Mouse (Mus musculus) right cerebral cortex, postnatal 4 days (tissue): ENCODE measurements around the gene Prkg1.
A peak's percentile ranks its signal among the peaks of the same experiment; 100 is the strongest.
"Not testable (repeated sequence)": the region's sequence is repeated elsewhere in the genome, so short reads cannot be mapped to it uniquely, and the experiment has no call there.

Experiments
- DNase-seq: peaks from one replicate; pipeline ENCODE4 v3.0.0-alpha.2; 2022

The Prkg1 gene

GRCm38 (mm10) chr19:31279797-31280486 is 484.9 kb downstream of the Prkg1 start:
- DNase-seq: peak; percentile 42

GRCm38 (mm10) chr19:31262438-31262837 is 502.4 kb downstream of the Prkg1 start:
- DNase-seq: no peak

DNA sequence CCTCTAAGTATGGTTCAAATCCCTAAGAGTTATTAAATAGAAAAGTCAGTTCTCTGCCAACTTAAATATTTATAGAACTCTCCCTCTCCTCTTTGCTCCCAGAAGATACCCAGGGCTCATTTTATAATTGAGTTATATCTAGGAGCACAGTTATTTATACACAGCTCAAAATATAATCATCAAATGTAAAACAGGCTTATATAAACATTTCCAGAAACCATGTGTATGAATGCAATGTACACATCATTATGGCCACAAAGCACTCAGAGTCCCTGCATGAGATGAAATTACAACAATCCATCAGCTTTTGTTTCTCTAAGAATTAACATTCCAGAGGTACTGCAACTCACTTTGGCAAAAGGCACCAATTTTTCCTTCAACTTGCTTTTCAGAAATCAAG is 504.3 kb downstream of the Prkg1 start:
- no peak for DNase-seq

GRCm38 (mm10) chr19:31255780-31256179 is 509.1 kb downstream of the Prkg1 start:
- no peak for DNase-seq

DNA sequence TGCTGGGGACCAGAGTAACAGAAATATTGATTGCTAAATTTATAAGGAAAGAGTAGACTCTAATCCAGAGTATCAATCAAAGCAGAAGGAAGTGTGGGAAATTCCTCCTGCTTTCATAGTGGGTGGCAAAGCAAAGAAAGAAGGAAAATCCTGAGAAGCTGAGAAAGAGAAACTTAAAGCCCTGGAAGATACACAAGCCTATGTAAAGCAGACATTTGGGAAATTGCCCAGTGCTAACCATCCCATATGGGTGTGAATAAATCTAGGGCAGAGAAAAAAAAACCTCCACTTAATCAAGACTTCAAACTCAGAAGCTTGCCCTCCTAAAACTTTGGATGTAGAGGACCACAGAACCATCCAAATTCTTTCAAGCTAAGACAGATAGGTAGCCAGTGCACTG is 532.4 kb downstream of the Prkg1 start:
- DNase-seq: no peak

- DNase-seq: no peak
Measured at GRCm38 (mm10) chr19:31228385-31228784, 536.4 kb downstream of the Prkg1 start.

DNA sequence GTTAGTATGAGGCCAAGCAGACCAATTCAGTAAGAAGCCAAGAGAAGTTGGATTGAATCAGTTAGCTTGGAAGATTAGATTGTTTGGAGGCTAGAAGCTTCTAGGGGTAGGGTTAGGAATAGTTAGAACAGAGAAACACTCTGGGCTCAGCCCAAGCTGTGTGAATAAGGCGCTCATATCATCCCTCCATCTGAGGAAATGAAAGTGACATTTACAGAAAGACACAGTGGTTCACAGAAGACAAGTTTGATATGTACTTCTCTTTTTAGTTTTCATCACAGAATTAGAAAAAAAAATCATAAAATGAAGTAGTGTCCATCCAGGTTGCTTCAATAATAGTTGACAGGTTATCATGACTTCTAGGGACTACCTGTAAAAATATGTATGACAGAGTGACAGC is 541.4 kb downstream of the Prkg1 start:
- no peak for DNase-seq

DNA sequence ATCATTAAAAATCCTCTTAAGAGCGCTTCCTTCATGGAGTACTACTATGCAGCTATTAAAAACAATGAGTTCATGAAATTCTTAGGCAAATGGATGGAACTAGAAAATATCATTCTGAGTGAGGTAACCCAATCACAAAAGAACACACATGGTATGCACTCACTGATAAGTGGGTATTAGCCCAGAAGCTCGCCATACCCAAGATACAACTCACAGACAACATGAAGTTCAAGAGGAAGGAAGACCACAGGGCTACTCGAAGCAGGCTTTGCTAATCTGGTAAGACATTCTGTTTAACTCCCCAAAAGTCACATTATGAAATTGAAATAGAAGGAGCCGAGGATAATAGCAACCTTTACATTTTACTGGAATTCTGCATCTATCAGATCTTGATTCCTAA is 545.6 kb downstream of the Prkg1 start:
- not testable (repeated sequence) for DNase-seq

GRCm38 (mm10) chr19:31210850-31211249 is 554.0 kb downstream of the Prkg1 start:
- no peak for DNase-seq

DNA sequence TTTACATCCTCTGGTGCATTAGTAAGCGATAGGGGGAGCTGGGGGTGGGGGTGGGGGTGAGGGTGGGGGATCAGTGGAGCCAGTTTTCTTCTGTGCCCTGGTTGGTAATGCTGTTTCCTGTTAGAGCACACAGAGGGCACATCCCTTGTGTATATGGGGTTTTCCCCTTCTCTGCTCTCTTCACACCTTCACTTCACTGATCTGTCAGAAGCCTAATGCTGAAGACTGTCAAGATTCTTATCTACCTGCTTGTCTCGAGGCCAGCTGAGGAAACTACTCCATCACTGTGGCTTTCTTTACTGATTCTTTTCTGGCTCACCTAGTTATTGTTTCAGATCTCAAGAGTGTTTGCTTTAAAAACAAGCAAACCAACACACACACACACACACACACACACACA is 554.4 kb downstream of the Prkg1 start:
- DNase-seq: no peak

DNA sequence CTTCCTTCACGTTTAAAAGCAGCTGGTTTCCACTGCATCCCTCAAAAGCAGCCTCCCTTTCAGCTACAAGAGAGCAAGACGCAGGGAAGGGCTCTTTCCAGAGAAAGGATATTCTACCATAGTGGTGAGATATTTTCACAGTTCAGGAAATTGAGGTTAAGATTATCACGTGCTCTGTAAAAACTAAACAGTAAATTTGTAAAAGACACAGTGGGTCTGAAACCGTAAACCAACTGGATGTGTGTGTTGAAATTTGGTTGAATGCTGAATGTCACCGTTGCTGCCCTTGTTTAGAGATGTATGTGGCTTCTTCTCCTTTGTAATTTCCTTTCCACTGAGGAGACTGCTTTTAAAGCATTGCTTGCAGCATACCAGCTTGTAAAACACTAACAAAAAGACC is 565.2 kb downstream of the Prkg1 start:
- no peak for DNase-seq

DNA sequence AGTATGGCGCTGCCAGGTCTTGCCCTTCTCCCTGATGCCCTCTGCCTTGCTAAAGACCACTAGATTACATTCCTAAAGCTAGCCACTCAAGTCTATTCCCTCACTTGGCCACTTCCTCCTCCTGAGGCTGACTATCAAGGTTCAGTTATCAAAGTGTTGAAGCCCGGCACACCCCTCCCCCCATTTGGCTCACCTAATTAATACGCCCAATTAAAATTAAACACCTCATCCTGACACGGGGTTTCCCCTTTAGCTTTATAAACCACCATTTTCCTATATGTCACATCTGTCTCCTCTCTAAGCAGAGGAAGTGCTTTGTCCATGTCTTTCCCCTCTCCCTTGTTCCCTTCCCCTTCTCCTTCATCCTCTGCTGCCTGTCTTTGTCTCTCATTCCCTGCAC is 566.4 kb downstream of the Prkg1 start:
- DNase-seq: no peak

- DNase-seq: no peak
Measured at GRCm38 (mm10) chr19:31197076-31197475, 567.8 kb downstream of the Prkg1 start.

DNA sequence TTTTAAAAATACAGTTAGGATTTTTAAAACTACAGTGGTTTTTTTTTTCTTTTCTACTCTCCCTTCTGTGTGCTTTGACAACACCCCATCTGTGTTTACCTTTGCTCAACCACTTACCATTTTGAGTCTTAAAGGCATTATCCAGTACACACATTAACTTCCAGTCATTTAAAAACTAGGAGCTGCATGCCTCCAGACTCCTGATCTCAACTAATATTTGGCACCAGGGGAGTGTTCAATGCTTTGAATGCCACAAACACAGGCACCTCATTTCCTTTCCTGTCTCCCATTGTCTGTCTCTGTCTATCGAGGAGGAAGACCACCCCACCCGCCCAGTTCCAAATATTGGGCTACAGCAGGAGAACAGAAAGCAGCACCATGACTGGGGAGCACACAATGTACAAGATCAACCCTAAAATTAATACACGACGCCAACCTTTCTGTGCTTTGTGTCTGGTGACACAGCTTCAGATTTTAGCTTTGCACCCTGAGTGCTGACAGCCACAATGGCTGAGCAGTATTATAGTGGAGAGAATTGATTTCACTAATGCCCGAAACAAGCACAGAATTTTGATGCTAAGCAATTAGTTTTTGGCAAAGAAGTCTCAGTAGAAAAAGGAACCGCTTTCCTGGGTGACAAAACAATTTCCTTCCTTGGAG is 576.1 kb downstream of the Prkg1 start:
- no peak for DNase-seq

- peak; percentile 17 for DNase-seq
Measured at GRCm38 (mm10) chr19:31180757-31181156, 584.1 kb downstream of the Prkg1 start.

GRCm38 (mm10) chr19:31177279-31177922 is 587.4 kb downstream of the Prkg1 start:
- no peak for DNase-seq

DNA sequence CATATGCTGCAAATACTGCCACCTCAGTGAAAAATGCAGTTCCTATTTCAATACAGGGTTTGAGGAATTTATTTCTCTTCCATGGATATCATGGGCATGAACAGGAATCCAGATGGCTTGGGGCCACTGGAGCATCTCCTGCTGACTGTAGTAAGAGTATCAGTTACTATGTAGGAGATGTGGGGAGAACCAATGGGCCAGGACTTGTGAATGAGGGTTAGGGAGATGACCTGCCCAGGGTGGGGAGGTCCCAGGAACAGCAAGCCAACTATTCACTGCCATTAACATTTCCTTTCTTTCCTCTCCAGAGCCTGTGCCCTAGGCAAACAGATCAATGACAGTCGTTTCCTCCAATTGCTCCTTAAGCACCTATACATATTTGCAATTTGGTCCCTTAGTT is 593.8 kb downstream of the Prkg1 start:
- no peak for DNase-seq

- no peak for DNase-seq
Measured at GRCm38 (mm10) chr19:31158944-31159460, 605.8 kb downstream of the Prkg1 start.

DNA sequence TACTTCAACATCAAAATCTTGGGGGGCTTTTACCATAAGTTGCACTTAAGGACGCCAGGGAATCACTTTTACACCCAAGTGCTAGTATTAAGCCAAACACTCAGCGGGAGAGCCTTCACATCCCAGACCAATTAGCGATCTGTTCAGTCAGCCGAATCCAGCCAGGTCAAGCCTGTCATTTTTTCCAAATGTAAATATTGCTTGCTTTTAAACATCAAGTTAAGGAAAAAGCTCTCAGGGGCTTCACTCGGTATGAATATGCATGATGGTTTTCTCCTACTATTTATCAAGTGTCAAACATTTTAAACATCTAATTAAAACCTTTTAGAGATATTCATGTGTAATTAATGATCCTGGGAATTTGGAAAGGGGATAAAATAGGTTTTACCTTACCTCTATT is 611.4 kb downstream of the Prkg1 start:
- no peak for DNase-seq

DNA sequence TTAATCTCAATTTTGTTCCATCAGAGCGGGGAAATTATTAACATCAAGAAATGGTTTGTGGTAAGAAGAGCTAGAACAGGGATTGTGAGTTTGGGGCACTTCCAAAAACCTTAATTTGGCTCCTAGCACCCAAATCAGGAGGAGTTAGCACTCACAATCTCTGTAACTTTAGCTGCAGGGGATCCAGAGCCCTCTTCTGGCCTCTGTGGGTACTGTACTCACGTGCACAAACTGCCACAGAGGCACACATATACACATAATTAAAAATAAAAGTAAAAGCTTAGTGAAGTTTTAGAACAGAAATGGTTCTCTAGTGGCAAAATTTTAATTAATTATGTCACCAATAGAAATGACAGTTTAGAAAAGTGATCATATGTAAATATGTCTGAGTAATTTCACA is 614.9 kb downstream of the Prkg1 start:
- no peak for DNase-seq

GRCm38 (mm10) chr19:31147457-31147856 is 617.4 kb downstream of the Prkg1 start:
- DNase-seq: no peak

DNA sequence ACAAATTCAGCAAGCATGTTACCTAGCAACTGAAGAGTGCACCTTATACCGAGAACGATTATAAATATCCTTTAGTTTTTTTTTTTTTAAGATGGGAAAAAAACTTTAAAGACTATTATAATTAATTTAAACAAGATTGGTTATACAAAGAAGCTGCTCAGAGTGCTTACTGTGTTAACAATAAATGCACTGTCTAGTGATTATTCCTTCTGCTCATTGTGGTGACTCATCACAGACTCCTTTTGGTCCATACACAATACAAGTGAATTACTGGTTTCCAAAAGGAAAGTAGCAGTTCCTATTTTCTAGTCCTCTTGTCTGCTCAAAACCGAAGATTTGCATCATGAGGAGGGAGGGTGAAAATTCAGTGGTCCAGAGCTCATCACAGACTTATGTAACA is 618.7 kb downstream of the Prkg1 start:
- no peak for DNase-seq

DNA sequence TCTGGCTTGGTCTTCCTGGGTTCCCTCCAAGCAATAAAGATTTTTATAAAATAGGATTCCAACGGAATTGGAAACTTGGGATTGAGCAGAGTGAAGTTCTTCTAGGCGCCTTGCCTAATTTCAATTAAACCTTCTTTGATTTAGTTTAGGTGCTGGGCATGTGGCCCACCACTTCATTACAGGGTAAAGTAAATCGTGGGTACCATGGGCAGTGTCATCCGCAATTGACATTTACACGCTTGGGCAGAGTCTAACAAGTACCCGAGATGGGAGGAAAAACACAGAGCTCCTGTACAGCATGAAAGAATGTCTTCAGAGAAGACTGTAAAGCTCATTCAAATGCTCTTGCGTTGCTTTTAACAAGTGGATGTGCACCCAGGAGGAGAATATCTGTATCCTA is 622.9 kb downstream of the Prkg1 start:
- no peak for DNase-seq

- no peak for DNase-seq
Measured at GRCm38 (mm10) chr19:31136316-31136715, 628.5 kb downstream of the Prkg1 start.
